Mouse (Mus musculus) ES-Bruce4 (cell line): ENCODE results near the gene Alpi.

ENCODE experiments used
- CTCF ChIP-seq: IDR thresholded peaks from one replicate; pipeline ENCODE4 v1.8.1; 2011; ENCODE audit warnings: low read depth, low read length
- POLR2A ChIP-seq: IDR thresholded peaks from one replicate; pipeline ENCODE4 v1.8.1; 2011; ENCODE audit warnings: low read length; ENCODE audit not compliant: insufficient read depth

GRCm38 (mm10) chr1:87149422-87149821, 48.0 kb upstream of the Alpi start:
- TF ChIP-seq CTCF (no peak), POLR2A (no peak)
